Mouse (Mus musculus): ENCODE results near the gene Ccnj. TPM values are rescaled to one million over a fixed set of nuclear protein-coding genes. Genes with fewer than 3 reads are reported as not detected.

Gene Ccnj
- polyA plus RNA-seq (2014; fragmentation: Nextera tagmentation; extraction: Ambion mirVana): 11.6 and 15.1 TPM in 2 replicates

- peak; percentile 99 for ATAC-seq (ENCODE audit: low read depth)
- no peaks in the 10 kb centered on the region for H3K27me3 ChIP-seq (ENCODE audit: control insufficient read depth, insufficient read depth, low read length)
- peak within 1 kb of the TSS; percentile 94 for H3K4me3 ChIP-seq (ENCODE audit: low read depth, low read length)
- under 1% methylated on average over 62 of the region's 71 CpGs for WGBS
- H3K9me3 ChIP-seq (ENCODE audit: control insufficient read depth, low read length): no peaks in the 10 kb centered on the region
- peak within 1 kb of the TSS; percentile 95 for H3K27ac ChIP-seq (ENCODE audit: low read depth, low read length)
- peak within 1 kb of the TSS; percentile 99 for H3K9ac ChIP-seq (replicated peaks; ENCODE audit: low read depth, low read length)
- H3K4me1 ChIP-seq (ENCODE audit: control insufficient read depth, insufficient read depth, low read length): peaks cover 26% of the 10 kb centered on the region
- H3K4me2 ChIP-seq (ENCODE audit: low read depth, low read length): peak within 1 kb of the TSS; percentile 94
- H3K36me3 ChIP-seq (ENCODE audit: control insufficient read depth, insufficient read depth, low read length): no peaks in the 10 kb centered on the region; the same call in 1 of the 2 replicates
These were observed at the start of gene Ccnj for GRCm38 (mm10) chr19:40830703-40831415. TSS of gene Ccnj (plus strand) at chr19:40831279.

DNA sequence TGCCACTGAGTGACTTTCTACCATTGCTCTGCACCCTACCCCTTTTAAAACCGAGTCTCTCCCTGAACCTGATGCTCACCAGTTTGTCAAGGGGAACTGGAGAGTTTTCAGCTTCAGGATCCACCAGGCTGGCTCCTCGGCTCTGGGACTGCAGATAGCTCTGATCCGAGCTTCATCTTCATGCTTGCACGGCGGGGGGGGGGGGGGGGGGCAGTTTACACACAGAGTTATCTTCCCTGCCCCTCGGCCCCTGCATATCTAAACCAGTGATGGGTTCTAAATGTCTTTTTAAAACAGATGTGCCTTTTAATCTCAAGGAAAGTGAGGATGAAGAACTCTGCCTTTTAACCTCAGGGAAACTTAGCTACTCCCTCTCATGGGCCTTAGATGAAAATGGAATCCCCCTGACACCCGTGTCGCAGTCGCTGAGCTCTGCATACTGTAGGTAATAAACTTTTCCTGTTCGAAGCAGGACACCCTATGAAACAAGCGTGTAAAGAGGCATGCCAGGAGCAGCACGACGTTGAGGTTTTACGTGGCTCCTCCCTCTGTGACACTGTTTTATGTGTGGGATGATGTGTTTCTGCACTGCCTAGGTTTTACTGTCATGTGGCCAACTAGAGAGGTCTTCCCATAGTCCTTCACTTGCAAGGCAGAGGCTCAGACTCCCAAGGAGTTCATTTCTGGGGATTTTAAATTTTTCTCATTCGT, 42.9 kb upstream of the Ccnj start:
- Histone ChIP-seq H3K4me1 (ENCODE audit: control insufficient read depth, insufficient read depth, low read length) (no peaks in the 10 kb centered on the region), H3K27me3 (ENCODE audit: control insufficient read depth, insufficient read depth, low read length) (no peaks in the 10 kb centered on the region), H3K27ac (ENCODE audit: low read depth, low read length) (no peak overlapping the region), H3K4me3 (ENCODE audit: low read depth, low read length) (no peak overlapping the region), H3K9me3 (ENCODE audit: control insufficient read depth, low read length) (no peaks in the 10 kb centered on the region), H3K9ac (replicated peaks; ENCODE audit: low read depth, low read length) (no peak overlapping the region), H3K36me3 (ENCODE audit: control insufficient read depth, insufficient read depth, low read length) (no peaks in the 10 kb centered on the region), H3K4me2 (ENCODE audit: low read depth, low read length) (no peak overlapping the region)
- 74% methylated on average over 14 of the region's 15 CpGs for WGBS
- no peak for ATAC-seq (ENCODE audit: low read depth)

- no peak for ATAC-seq (ENCODE audit: low read depth)
- WGBS: 78% methylated on average over 2 of the region's 2 CpGs
- no peak overlapping the region for H3K4me3 ChIP-seq (ENCODE audit: low read depth, low read length)
These were observed 42.4 kb upstream of the Ccnj start for GRCm38 (mm10) chr19:40788715-40789084.

DNA sequence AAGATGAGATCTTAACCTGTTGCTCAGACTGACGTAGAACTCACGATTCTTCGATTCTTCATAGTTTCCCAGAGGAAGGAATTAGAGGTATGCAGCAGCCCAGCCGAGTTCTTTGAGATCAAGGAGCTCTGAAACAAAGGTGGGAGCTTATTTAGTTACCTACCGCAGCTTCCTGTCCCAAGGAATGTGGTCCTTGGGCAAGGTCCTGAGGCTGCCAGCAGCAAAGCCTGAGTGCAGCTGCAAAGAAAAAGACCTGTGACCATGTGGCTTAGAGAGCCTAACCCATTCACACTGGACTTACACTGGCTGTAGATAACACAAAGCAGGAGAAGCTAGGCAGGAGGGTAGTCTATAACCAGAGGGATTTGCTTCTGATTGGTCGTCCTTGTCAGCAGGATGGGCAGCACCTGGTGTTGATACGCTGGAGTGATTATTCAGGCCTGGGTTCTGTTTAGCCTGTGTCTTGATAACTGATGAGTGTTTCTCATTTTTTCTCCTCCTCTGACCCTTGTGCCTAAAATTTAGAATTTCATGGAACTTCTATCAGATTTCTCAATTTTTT, 25.8 kb upstream of the Ccnj start:
- Histone ChIP-seq H3K27ac (ENCODE audit: low read depth, low read length) (no peak overlapping the region), H3K27me3 (ENCODE audit: control insufficient read depth, insufficient read depth, low read length) (no peaks in the 10 kb centered on the region), H3K4me2 (ENCODE audit: low read depth, low read length) (no peak overlapping the region), H3K4me1 (ENCODE audit: control insufficient read depth, insufficient read depth, low read length) (no peaks in the 10 kb centered on the region), H3K4me3 (ENCODE audit: low read depth, low read length) (no peak overlapping the region), H3K9me3 (ENCODE audit: control insufficient read depth, low read length) (no peaks in the 10 kb centered on the region), H3K36me3 (ENCODE audit: control insufficient read depth, insufficient read depth, low read length) (no peaks in the 10 kb centered on the region), H3K9ac (replicated peaks; ENCODE audit: low read depth, low read length) (no peak overlapping the region)
- no peak for ATAC-seq (ENCODE audit: low read depth)
- 38% methylated on average over 7 of the region's 7 CpGs for WGBS

More at GRCm38 (mm10) chr19:40788715-40789084, 42.4 kb upstream of the Ccnj start:
- Histone ChIP-seq H3K27me3 (ENCODE audit: control insufficient read depth, insufficient read depth, low read length) (no peaks in the 10 kb centered on the region), H3K4me2 (ENCODE audit: low read depth, low read length) (no peak overlapping the region), H3K36me3 (ENCODE audit: control insufficient read depth, insufficient read depth, low read length) (no peaks in the 10 kb centered on the region), H3K27ac (ENCODE audit: low read depth, low read length) (no peak overlapping the region), H3K9me3 (ENCODE audit: control insufficient read depth, low read length) (no peaks in the 10 kb centered on the region), H3K9ac (replicated peaks; ENCODE audit: low read depth, low read length) (no peak overlapping the region), H3K4me1 (ENCODE audit: control insufficient read depth, insufficient read depth, low read length) (no peaks in the 10 kb centered on the region)

- Histone ChIP-seq H3K4me3 (ENCODE audit: low read depth, low read length) (no peak overlapping the region), H3K9me3 (ENCODE audit: control insufficient read depth, low read length) (no peaks in the 10 kb centered on the region), H3K4me2 (ENCODE audit: low read depth, low read length) (no peak overlapping the region), H3K9ac (replicated peaks; ENCODE audit: low read depth, low read length) (no peak overlapping the region), H3K27ac (ENCODE audit: low read depth, low read length) (no peak overlapping the region), H3K36me3 (ENCODE audit: control insufficient read depth, insufficient read depth, low read length) (no peaks in the 10 kb centered on the region), H3K4me1 (ENCODE audit: control insufficient read depth, insufficient read depth, low read length) (no peaks in the 10 kb centered on the region), H3K27me3 (ENCODE audit: control insufficient read depth, insufficient read depth, low read length) (no peaks in the 10 kb centered on the region)
- no peak for ATAC-seq (ENCODE audit: low read depth)
- WGBS: 77% methylated on average over 7 of the region's 7 CpGs
These were observed 21.2 kb upstream of the Ccnj start for GRCm38 (mm10) chr19:40809858-40810257.

GRCm38 (mm10) chr19:40811840-40812239, 19.2 kb upstream of the Ccnj start:
- H3K9me3 ChIP-seq (ENCODE audit: control insufficient read depth, low read length): no peaks in the 10 kb centered on the region
- H3K4me3 ChIP-seq (ENCODE audit: low read depth, low read length): no peak overlapping the region
- 88% methylated on average over 4 of the region's 4 CpGs for WGBS
- no peaks in the 10 kb centered on the region for H3K36me3 ChIP-seq (ENCODE audit: control insufficient read depth, insufficient read depth, low read length)
- H3K27ac ChIP-seq (ENCODE audit: low read depth, low read length): no peak overlapping the region
- no peaks in the 10 kb centered on the region for H3K4me1 ChIP-seq (ENCODE audit: control insufficient read depth, insufficient read depth, low read length)
- H3K4me2 ChIP-seq (ENCODE audit: low read depth, low read length): no peak overlapping the region
- no peaks in the 10 kb centered on the region for H3K27me3 ChIP-seq (ENCODE audit: control insufficient read depth, insufficient read depth, low read length)
- no peak for ATAC-seq (ENCODE audit: low read depth)
- H3K9ac ChIP-seq (replicated peaks; ENCODE audit: low read depth, low read length): no peak overlapping the region

- Histone ChIP-seq H3K9ac (replicated peaks; ENCODE audit: low read depth, low read length) (no peak overlapping the region), H3K4me2 (ENCODE audit: low read depth, low read length) (no peak overlapping the region), H3K4me3 (ENCODE audit: low read depth, low read length) (no peak overlapping the region), H3K4me1 (ENCODE audit: control insufficient read depth, insufficient read depth, low read length) (no peaks in the 10 kb centered on the region), H3K27ac (ENCODE audit: low read depth, low read length) (no peak overlapping the region), H3K9me3 (ENCODE audit: control insufficient read depth, low read length) (no peaks in the 10 kb centered on the region), H3K27me3 (ENCODE audit: control insufficient read depth, insufficient read depth, low read length) (no peaks in the 10 kb centered on the region), H3K36me3 (ENCODE audit: control insufficient read depth, insufficient read depth, low read length) (no peaks in the 10 kb centered on the region)
- 81% methylated on average over 3 of the region's 3 CpGs for WGBS
- no peak for ATAC-seq (ENCODE audit: low read depth)
These were observed 18.3 kb upstream of the Ccnj start for GRCm38 (mm10) chr19:40812778-40813177.

GRCm38 (mm10) chr19:40813385-40813784, 17.7 kb upstream of the Ccnj start:
- Histone ChIP-seq H3K4me3 (ENCODE audit: low read depth, low read length) (no peak overlapping the region), H3K4me1 (ENCODE audit: control insufficient read depth, insufficient read depth, low read length) (no peaks in the 10 kb centered on the region), H3K9ac (replicated peaks; ENCODE audit: low read depth, low read length) (no peak overlapping the region), H3K27ac (ENCODE audit: low read depth, low read length) (no peak overlapping the region), H3K4me2 (ENCODE audit: low read depth, low read length) (no peak overlapping the region), H3K9me3 (ENCODE audit: control insufficient read depth, low read length) (no peaks in the 10 kb centered on the region), H3K36me3 (ENCODE audit: control insufficient read depth, insufficient read depth, low read length) (no peaks in the 10 kb centered on the region), H3K27me3 (ENCODE audit: control insufficient read depth, insufficient read depth, low read length) (no peaks in the 10 kb centered on the region)
- no peak for ATAC-seq (ENCODE audit: low read depth)
- WGBS: 86% methylated on average over 14 of the region's 14 CpGs

- WGBS: 90% methylated on average over 7 of the region's 7 CpGs
- H3K4me2 ChIP-seq (ENCODE audit: low read depth, low read length): no peak overlapping the region
- H3K4me1 ChIP-seq (ENCODE audit: control insufficient read depth, insufficient read depth, low read length): no peaks in the 10 kb centered on the region
- H3K9ac ChIP-seq (replicated peaks; ENCODE audit: low read depth, low read length): no peak overlapping the region
- no peak for ATAC-seq (ENCODE audit: low read depth)
- no peaks in the 10 kb centered on the region for H3K27me3 ChIP-seq (ENCODE audit: control insufficient read depth, insufficient read depth, low read length)
- no peak overlapping the region for H3K4me3 ChIP-seq (ENCODE audit: low read depth, low read length)
- H3K36me3 ChIP-seq (ENCODE audit: control insufficient read depth, insufficient read depth, low read length): no peaks in the 10 kb centered on the region
- no peak overlapping the region for H3K27ac ChIP-seq (ENCODE audit: low read depth, low read length)
- no peaks in the 10 kb centered on the region for H3K9me3 ChIP-seq (ENCODE audit: control insufficient read depth, low read length)
These were observed 15.4 kb upstream of the Ccnj start for GRCm38 (mm10) chr19:40815645-40816183.

Data from neural tube, embryonic 14.5 days (tissue).